Mouse (Mus musculus) MEL (cell line): Measurements from ENCODE around the gene Cdk17.

Experiments used
- KAT2A ChIP-seq: conservative IDR thresholded peaks from 2 replicates; pipeline ENCODE4 v1.6.1; 2012; ENCODE audit warnings: low read depth, low read length, improper control_type of control experiment, inconsistent platforms
- POLR2A ChIP-seq, 2 experiments: IDR thresholded peaks; 2 replicates each; pipeline ENCODE4 v1.6.1; 2011 to 2012; ENCODE audit warnings: low read length in 2 of 2, mild to moderate bottlenecking in 2 of 2, control low read depth in 1 of 2, improper control_type of control experiment in 1 of 2, low read depth in 1 of 2, moderate library complexity in 1 of 2; ENCODE audit not compliant: control insufficient read depth in 1 of 2, insufficient read depth in 1 of 2, poor library complexity in 1 of 2

DNA sequence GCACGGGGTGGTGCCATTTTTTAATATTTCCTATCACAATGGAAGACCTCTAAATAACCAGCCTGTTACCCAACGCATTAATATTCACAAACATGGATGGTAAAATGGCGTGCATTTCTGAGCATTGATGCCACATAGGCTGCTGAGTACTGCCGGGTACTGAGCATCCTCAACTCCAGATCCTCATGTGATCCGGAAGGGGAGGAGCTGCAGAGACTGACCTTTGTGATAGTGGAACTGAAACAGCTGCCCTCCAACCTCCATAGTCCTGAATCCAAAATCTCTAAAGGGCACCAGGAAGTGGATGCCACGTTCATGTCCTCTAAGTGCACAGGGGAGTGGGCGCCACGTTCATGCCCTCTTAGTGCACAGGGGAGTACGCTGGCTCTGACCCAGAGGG lies 118.4 kb downstream of the Cdk17 start:
- TF ChIP-seq KAT2A (no peak), POLR2A (IDR thresholded peaks at IDR 0.05; ENCODE audit: control insufficient read depth in 1 of 2, insufficient read depth in 1 of 2, low read depth in 1 of 2, low read length in 2 of 2, poor library complexity in 1 of 2) (no peak)
